Mouse (Mus musculus) heart, embryonic 11.5 days (tissue): ENCODE results near the gene Cdk7. TPM values are rescaled to one million over a fixed set of nuclear protein-coding genes. Genes with fewer than 3 reads are reported as not detected.
"Not testable (repeated sequence)": the region's sequence is repeated elsewhere in the genome, so short reads cannot be mapped to it uniquely, and the experiment has no call there.

Experiments used
- ATAC-seq: fragments of 200-750 bp; cut with Nextera tagmentation; replicated peaks from 2 replicates; pipeline ENCODE4 v1.8.0; 2017; ENCODE audit warnings: moderate library complexity; ENCODE audit not compliant: insufficient number of reproducible peaks, low FRiP score, low TSS enrichment
- H3K27ac ChIP-seq: fragments of 300-500 bp; sonication (generic); 2 replicates; pipeline ENCODE4 v1.5.1; 2014; ENCODE audit warnings: mild to moderate bottlenecking, low read depth, low read length
- H3K27me3 ChIP-seq: fragments of 300-500 bp; sonication (generic); 2 replicates; pipeline ENCODE4 v1.6.1; 2014; ENCODE audit warnings: mild to moderate bottlenecking, low read length, mixed read lengths; ENCODE audit not compliant: control insufficient read depth, insufficient read depth
- H3K36me3 ChIP-seq: fragments of 300-500 bp; sonication (generic); 2 replicates; pipeline ENCODE4 v1.6.1; 2014; ENCODE audit warnings: mild to moderate bottlenecking, low read length, moderate library complexity, mixed read lengths; ENCODE audit not compliant: control insufficient read depth, insufficient read depth
- H3K4me1 ChIP-seq: fragments of 300-500 bp; sonication (generic); 2 replicates; pipeline ENCODE4 v1.6.1; 2014; ENCODE audit warnings: low read length; ENCODE audit not compliant: control insufficient read depth, insufficient read depth
- H3K4me2 ChIP-seq: fragments of 300-500 bp; sonication (generic); 2 replicates; pipeline ENCODE4 v1.6.1; 2014; ENCODE audit warnings: mild to moderate bottlenecking, moderate library complexity
- H3K4me3 ChIP-seq: fragments of 300-500 bp; sonication (generic); 2 replicates; pipeline ENCODE4 v1.5.1; 2014; ENCODE audit warnings: low read depth, low read length
- H3K9ac ChIP-seq: fragments of 300-500 bp; sonication (generic); 2 replicates; pipeline ENCODE4 v1.6.1; 2014; ENCODE audit warnings: mild to moderate bottlenecking, low read depth, low read length, moderate library complexity
- H3K9me3 ChIP-seq: fragments of 300-500 bp; sonication (generic); replicated peaks from 2 replicates; pipeline ENCODE4 v1.6.1; 2016; ENCODE audit warnings: low read length; ENCODE audit not compliant: control insufficient read depth
- WGBS: fragments of 180-500 bp; shearing (Covaris S2); extraction: QIAGEN DNeasy Blood & Tissue Kit; methylation state at CpG from one replicate; pipeline ENCODE4 v1.1.7; 2014; ENCODE audit not compliant: insufficient replicate concordance; 5-methylcytosine and 5-hydroxymethylcytosine counted together
- polyA plus RNA-seq: library from polyadenylated mRNA; unstranded; fragments of >200 nt; fragmentation: Nextera tagmentation; extraction: Ambion mirVana; gene quantifications from 2 replicates; pipeline ENCODE4 v1.2.1, GENCODE M21; 2014

The Cdk7 gene
- polyA plus RNA-seq, 1 experiment from 2014 or later = 80.1 TPM

- Histone ChIP-seq H3K27me3 (no peaks in the 10 kb centered on the region), H3K4me2 (peak overlapping the region; percentile 14), H3K27ac (no peak overlapping the region), H3K4me1 (peaks cover 5% of the 10 kb centered on the region; the same call in 1 of the 2 replicates), H3K4me3 (no peak overlapping the region), H3K9ac (no peak overlapping the region), H3K9me3 (no peaks in the 10 kb centered on the region), H3K36me3 (peaks cover 3% of the 10 kb centered on the region)
- WGBS = 80% methylated on average over 5 of the region's 5 CpGs
- ATAC-seq = no peak
These were observed 12.1 kb upstream of the Cdk7 start for GRCm38 (mm10) chr13:100742831-100743230.

GRCm38 (mm10) chr13:100732756-100733155 lies 2.0 kb upstream of the Cdk7 start:
- Histone ChIP-seq H3K4me3 (no peak overlapping the region), H3K4me1 (peaks cover 12% of the 10 kb centered on the region), H3K27ac (no peak overlapping the region), H3K9me3 (no peaks in the 10 kb centered on the region), H3K27me3 (no peaks in the 10 kb centered on the region), H3K9ac (no peak overlapping the region), H3K4me2 (no peak overlapping the region), H3K36me3 (peaks cover 14% of the 10 kb centered on the region)
- ATAC-seq = no peak
- WGBS = 89% methylated on average over 2 of the region's 2 CpGs

- Histone ChIP-seq H3K36me3 (peaks cover 17% of the 10 kb centered on the region), H3K4me3 (peak overlapping the region; percentile 71; the same call in 1 of the 2 replicates), H3K4me1 (peaks cover 16% of the 10 kb centered on the region), H3K4me2 (peak overlapping the region; percentile 78)
- H3K27me3 ChIP-seq, H3K9ac ChIP-seq, ATAC-seq, H3K27ac ChIP-seq, H3K9me3 ChIP-seq: not testable (repeated sequence)
- WGBS = 91% methylated on average over 5 of the region's 6 CpGs
These were observed 815 bp upstream of the Cdk7 start for GRCm38 (mm10) chr13:100731462-100732046.

GRCm38 (mm10) chr13:100730153-100730860 lies 432 bp downstream of the Cdk7 start:
- H3K27ac ChIP-seq = peak overlapping the region; percentile 95
- H3K9me3 ChIP-seq = no peaks in the 10 kb centered on the region
- peaks cover 23% of the 10 kb centered on the region for H3K4me1 ChIP-seq
- ATAC-seq = no peak
- peak overlapping the region; percentile 94 for H3K9ac ChIP-seq
- peaks cover 16% of the 10 kb centered on the region for H3K36me3 ChIP-seq
- WGBS = under 1% methylated on average over 30 of the region's 30 CpGs
- peak overlapping the region; percentile 71 for H3K4me3 ChIP-seq
- H3K27me3 ChIP-seq = no peaks in the 10 kb centered on the region
- peak overlapping the region; percentile 78 for H3K4me2 ChIP-seq

- ATAC-seq, H3K27me3 ChIP-seq, H3K4me3 ChIP-seq, H3K9me3 ChIP-seq, H3K9ac ChIP-seq, H3K27ac ChIP-seq: not testable (repeated sequence)
- 89% methylated on average over 4 of the region's 4 CpGs for WGBS
- Histone ChIP-seq H3K4me1 (peaks cover 27% of the 10 kb centered on the region), H3K36me3 (peaks cover 12% of the 10 kb centered on the region), H3K4me2 (peak overlapping the region; percentile 0; the same call in 1 of the 2 replicates)
These were observed 2.2 kb downstream of the Cdk7 start for GRCm38 (mm10) chr13:100728530-100728929.

- Histone ChIP-seq H3K36me3 (peaks cover 12% of the 10 kb centered on the region), H3K4me2 (peak overlapping the region; percentile 11; the same call in 1 of the 2 replicates), H3K4me1 (peaks cover 27% of the 10 kb centered on the region), H3K9me3 (no peaks in the 10 kb centered on the region), H3K27ac (peak overlapping the region; percentile 46; the same call in 1 of the 2 replicates), H3K4me3 (no peak overlapping the region), H3K27me3 (no peaks in the 10 kb centered on the region), H3K9ac (0 out of 2 replicates have a peak overlapping the region, but pooled peaks have one; percentile 39)
- WGBS = 39% methylated on average over 5 of the region's 5 CpGs
- ATAC-seq = no peak
These were observed 2.7 kb downstream of the Cdk7 start for GRCm38 (mm10) chr13:100728086-100728485.

GRCm38 (mm10) chr13:100725194-100725593 lies 5.5 kb downstream of the Cdk7 start:
- no peak for ATAC-seq
- peak overlapping the region; percentile 18; the same call in 1 of the 2 replicates for H3K27ac ChIP-seq
- H3K4me1 ChIP-seq = peaks cover 27% of the 10 kb centered on the region
- no peaks in the 10 kb centered on the region for H3K27me3 ChIP-seq
- no peak overlapping the region for H3K4me2 ChIP-seq
- H3K9me3 ChIP-seq = no peaks in the 10 kb centered on the region
- WGBS = 54% methylated on average over 10 of the region's 10 CpGs
- H3K4me3 ChIP-seq = no peak overlapping the region
- H3K36me3 ChIP-seq = peaks cover 18% of the 10 kb centered on the region
- no peak overlapping the region for H3K9ac ChIP-seq

GRCm38 (mm10) chr13:100724051-100724754 lies 6.5 kb downstream of the Cdk7 start:
- H3K36me3 ChIP-seq = peaks cover 22% of the 10 kb centered on the region
- 86% methylated on average over 7 of the region's 7 CpGs for WGBS
- no peak for ATAC-seq

More at GRCm38 (mm10) chr13:100724051-100724754, 6.5 kb downstream of the Cdk7 start:
- no peaks in the 10 kb centered on the region for H3K9me3 ChIP-seq
- no peak overlapping the region for H3K9ac ChIP-seq
- H3K27me3 ChIP-seq = no peaks in the 10 kb centered on the region
- H3K4me2 ChIP-seq = no peak overlapping the region
- no peak overlapping the region for H3K4me3 ChIP-seq
- H3K27ac ChIP-seq = no peak overlapping the region
- peaks cover 24% of the 10 kb centered on the region for H3K4me1 ChIP-seq
